Mouse (Mus musculus) MEL (cell line): ENCODE measurements at regions not wholly inside any gene's neighbourhood (a gene's known extent, or its start where the extent isn't known, plus 50 kb on each side); places are given as distances from the start of the nearest gene placed in this dataset.

Source experiments
- CTCF ChIP-seq, 3 experiments: IDR thresholded peaks in 2 of 3; conservative IDR thresholded peaks in 1 of 3; 2 replicates each; pipeline ENCODE4 v1.5.1; 2011 to 2012; ENCODE audit warnings: low read length in 3 of 3, low read depth in 2 of 3, mild to moderate bottlenecking in 2 of 3, improper control_type of control experiment in 1 of 3, inconsistent platforms in 1 of 3, mixed read lengths in 1 of 3, moderate library complexity in 1 of 3; ENCODE audit not compliant: control insufficient read depth in 1 of 3, insufficient read depth in 1 of 3, poor library complexity in 1 of 3, severe bottlenecking in 1 of 3
- JUND ChIP-seq: IDR thresholded peaks from 2 replicates; pipeline ENCODE4 v1.6.1; 2011; ENCODE audit warnings: low read depth, mild to moderate bottlenecking, improper control_type of control experiment, low read length
- KAT2A ChIP-seq: conservative IDR thresholded peaks from 2 replicates; pipeline ENCODE4 v1.6.1; 2012; ENCODE audit warnings: low read depth, low read length, improper control_type of control experiment, inconsistent platforms
- MEF2A ChIP-seq: IDR thresholded peaks from 2 replicates; pipeline ENCODE4 v1.6.1; 2014; ENCODE audit warnings: low read depth, mild to moderate bottlenecking, inconsistent platforms, low read length, improper control_type of control experiment; ENCODE audit not compliant: poor library complexity, insufficient replicate concordance, severe bottlenecking; ENCODE audit errors: extremely low read depth
- NRF1 ChIP-seq: IDR thresholded peaks from 2 replicates; pipeline ENCODE4 v1.6.1; 2014; ENCODE audit warnings: low read depth, mild to moderate bottlenecking, inconsistent platforms, low read length, improper control_type of control experiment, moderate library complexity; ENCODE audit not compliant: poor library complexity, insufficient read depth, severe bottlenecking
- POLR2A ChIP-seq, 2 experiments: IDR thresholded peaks; 2 replicates each; pipeline ENCODE4 v1.6.1; 2011 to 2012; ENCODE audit warnings: low read length in 2 of 2, mild to moderate bottlenecking in 2 of 2, control low read depth in 1 of 2, improper control_type of control experiment in 1 of 2, low read depth in 1 of 2, moderate library complexity in 1 of 2; ENCODE audit not compliant: control insufficient read depth in 1 of 2, insufficient read depth in 1 of 2, poor library complexity in 1 of 2
- POLR2AphosphoS2 ChIP-seq: IDR thresholded peaks from 2 replicates; pipeline ENCODE4 v1.6.1; 2011; ENCODE audit warnings: low read length, improper control_type of control experiment
- TCF12 ChIP-seq: IDR thresholded peaks from 2 replicates; pipeline ENCODE4 v1.6.1; 2014; ENCODE audit warnings: low read depth, mild to moderate bottlenecking, inconsistent platforms, low read length, improper control_type of control experiment, moderate library complexity
- UBTF ChIP-seq: IDR thresholded peaks from 2 replicates; pipeline ENCODE4 v1.6.1; 2012; ENCODE audit warnings: low read depth, mild to moderate bottlenecking, inconsistent platforms, low read length, improper control_type of control experiment, moderate library complexity, borderline replicate concordance; ENCODE audit not compliant: insufficient read depth
- USF1 ChIP-seq: IDR thresholded peaks from 2 replicates; pipeline ENCODE4 v1.6.1; 2014; ENCODE audit warnings: low read depth, mild to moderate bottlenecking, inconsistent platforms, low read length, improper control_type of control experiment, moderate library complexity

GRCm38 (mm10) chr12:112318461-112318860 lies 170.8 kb upstream of the A530016L24Rik start:
- TF ChIP-seq CTCF (IDR thresholded peaks at IDR 0.05 in 2 of 3, conservative IDR thresholded peaks at IDR 0.05 in 1 of 3; ENCODE audit: control insufficient read depth in 1 of 3, insufficient read depth in 1 of 3, low read depth in 2 of 3, low read length in 3 of 3, poor library complexity in 1 of 3, severe bottlenecking in 1 of 3) (no peak), USF1 (no peak), POLR2A (IDR thresholded peaks at IDR 0.05; ENCODE audit: control insufficient read depth in 1 of 2, insufficient read depth in 1 of 2, low read depth in 1 of 2, low read length in 2 of 2, poor library complexity in 1 of 2) (no peak), POLR2AphosphoS2 (no peak), NRF1 (no peak), JUND (no peak), UBTF (no peak), MEF2A (no peak), TCF12 (no peak), KAT2A (no peak)
